Mouse (Mus musculus) mature B cell (primary cell): ENCODE results near the gene Mrps17.
"Not testable (repeated sequence)": the region's sequence is repeated elsewhere in the genome, so short reads cannot be mapped to it uniquely, and the experiment has no call there.

Source experiments
- in situ Hi-C: fragments of 300-500 bp; cut with MboI; formaldehyde crosslinking; loops from 2 replicates; pipeline ENCODE4 v1.14.3; 2019

The Mrps17 gene

GRCm38 (mm10) chr5:129715326-129715861, at the start of gene Mrps17:
Gene Mrps17 (plus strand): TSS chr5:129715497.
- in situ Hi-C loops: no loop called here

DNA sequence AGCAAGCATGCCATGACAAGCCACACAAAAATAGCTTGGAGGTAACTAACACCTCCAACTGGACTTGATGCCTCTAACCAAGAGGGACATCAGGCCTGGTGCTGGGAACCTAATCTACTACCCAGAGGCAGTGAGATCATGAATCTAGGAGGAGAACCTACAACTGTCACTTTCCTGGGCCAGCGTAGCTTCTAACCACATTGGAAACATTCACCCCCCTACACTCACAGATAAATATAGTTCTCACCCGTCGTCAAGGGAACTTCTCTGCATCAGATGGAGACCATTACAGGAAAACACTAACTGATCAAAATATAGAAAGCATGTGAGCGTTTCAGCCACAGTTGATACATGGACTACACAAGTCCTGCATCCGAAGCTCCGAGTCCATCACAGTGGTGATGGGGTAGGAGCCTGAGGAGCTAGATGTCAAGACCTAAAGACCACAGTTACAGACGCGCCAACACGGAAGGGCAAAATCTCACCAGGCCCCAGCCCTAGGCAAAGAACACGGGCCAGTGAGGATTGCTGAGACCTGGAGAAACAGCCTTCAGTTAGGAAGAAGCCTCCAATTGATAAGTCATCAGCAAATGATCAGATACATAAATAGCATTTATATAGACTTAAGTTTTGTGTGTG, 48.9 kb upstream of the Mrps17 start:
- in situ Hi-C loops: no loop called here

DNA sequence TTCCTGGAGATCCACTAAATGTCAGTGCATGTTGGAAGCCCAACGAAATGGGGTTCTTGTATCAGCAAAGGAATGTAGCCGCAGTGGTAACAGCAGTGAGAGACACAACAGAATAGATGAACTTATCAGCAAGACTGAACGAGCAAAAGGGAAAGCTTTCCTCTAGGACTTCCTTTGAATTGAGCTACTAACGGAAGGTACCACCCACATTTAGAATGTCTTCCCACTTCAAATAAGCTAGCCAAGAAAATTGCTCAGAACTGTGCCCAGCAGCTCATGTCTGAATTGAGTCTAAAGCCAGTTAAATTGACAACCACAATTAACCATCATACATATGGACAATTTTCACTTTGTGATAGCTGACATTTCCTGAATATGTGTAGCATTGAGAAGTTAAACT, 47.4 kb upstream of the Mrps17 start:
- in situ Hi-C loops: no loop called here

DNA sequence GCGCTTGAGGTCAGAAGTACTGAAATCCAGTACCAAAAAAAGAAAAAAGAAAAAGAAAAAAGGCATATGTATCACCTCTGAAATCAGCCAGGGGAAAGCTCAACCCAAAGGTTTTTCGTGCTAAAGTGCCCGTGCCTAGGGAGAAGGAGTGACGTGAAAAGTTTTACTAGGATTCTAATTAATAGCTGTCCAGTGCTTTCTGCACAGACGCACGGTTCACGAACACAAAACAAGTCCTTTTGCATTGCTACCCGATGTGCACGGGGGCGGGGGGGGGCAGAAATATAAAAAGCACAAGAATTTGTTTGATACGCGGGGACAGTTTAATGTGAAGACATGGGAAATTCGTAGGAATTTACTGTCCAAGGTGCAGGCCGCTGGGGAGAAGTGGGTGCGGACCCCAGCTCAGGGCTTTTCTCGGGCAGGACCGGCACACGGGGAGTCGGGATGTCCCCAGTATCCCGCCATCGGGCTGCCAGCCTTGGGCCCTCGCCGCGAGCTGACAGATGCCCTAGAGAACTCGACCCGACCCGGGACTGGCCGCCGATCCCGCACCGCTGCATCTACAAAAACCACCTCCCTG, 45.8 kb upstream of the Mrps17 start:
- in situ Hi-C loops: no loop called here

DNA sequence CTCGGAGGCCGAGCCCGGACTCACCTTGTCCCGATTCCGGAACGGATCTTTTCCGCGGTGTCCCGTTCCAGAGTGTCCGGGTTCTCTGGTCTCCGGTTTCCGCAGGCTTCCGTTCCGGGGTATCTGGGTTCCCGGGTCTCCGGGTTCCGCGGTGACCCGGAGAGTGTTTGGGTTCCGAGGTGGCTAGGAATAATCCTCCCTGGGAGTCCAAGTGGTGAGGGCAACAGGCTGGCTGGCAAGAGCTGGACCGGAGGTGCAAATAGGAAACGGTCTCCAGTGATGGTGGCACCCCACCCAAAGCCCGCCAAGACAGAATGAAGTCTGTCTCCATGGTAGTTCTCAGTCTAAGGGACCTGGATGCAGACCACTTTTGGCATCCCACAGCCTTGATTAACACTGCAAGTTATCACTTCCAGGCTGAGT, 45.2 kb upstream of the Mrps17 start, which contains the start of gene Zfp11:
Gene Zfp11 (minus strand): TSS at position 64 of the 423 bp plus-strand sequence.
- in situ Hi-C loops: no loop called here

DNA sequence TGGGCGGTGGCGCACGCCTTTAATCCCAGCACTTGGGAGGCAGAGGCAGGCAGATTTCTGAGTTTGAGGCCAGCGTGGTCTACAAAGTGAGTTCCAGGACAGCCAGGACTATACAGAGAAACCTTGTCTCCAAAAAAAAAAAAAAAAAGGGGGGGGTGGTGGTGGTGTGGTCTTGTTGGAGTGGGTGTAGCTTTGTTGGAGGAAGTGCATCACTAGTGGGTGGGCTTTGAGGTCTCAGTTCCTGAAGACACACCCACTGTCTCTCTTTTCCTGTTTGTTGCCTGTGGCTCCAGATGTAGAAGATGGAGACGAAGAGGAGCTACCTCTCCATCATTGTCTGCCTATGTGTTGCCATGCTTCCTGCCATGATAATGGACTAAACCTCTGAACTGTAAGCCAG, 30.2 kb upstream of the Mrps17 start:
- in situ Hi-C loops: not testable (repeated sequence)

GRCm38 (mm10) chr5:129687621-129688020, 27.7 kb upstream of the Mrps17 start:
- in situ Hi-C loops: no loop called here

DNA sequence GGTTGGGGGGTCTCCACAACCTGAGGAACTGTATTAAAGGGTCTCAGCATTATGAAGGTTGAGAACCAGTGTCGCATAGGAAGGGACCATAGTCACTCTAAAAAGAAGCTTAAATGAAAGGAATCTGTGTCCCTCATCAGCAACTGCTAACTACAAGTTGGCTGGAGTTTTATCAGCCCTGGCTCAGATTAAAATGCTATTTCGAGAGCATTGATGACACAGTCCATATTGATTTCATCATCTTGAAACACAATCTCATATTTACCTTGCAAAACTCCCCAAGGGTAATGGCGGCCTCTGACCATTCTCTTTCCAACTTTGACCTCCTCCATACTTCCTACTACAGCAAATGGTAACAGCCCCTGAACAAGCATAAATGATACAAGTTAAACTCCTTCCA, 24.8 kb upstream of the Mrps17 start:
- in situ Hi-C loops: no loop called here

- in situ Hi-C loops: no loop called here
Observed at GRCm38 (mm10) chr5:129700506-129700905, 14.8 kb upstream of the Mrps17 start.

DNA sequence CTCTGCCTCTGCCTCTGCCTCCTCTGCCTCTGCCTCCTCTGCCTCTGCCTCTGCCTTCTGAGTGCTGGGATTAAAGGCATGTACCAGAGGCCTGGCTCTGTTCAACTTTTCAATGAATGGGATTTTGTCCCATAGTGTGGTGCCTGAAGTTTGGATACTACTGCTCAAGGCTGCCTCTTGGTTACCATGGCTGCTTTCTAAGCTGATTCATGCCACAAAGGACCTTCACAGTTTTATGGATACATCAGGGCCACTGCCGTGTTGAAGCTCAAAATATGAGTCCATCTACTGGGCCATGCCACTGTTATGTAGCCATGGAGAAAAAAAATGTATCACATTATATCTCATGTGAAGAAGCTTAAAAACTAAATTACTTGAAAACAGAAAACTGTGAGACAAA, 13.6 kb upstream of the Mrps17 start:
- in situ Hi-C loops: no loop called here

- in situ Hi-C loops: no loop called here
Observed at GRCm38 (mm10) chr5:129703368-129703767, 11.9 kb upstream of the Mrps17 start.

GRCm38 (mm10) chr5:129708412-129708811, 6.9 kb upstream of the Mrps17 start, which contains the start of gene Sept14:
Gene Sept14 (minus strand): TSS chr5:129708512.
- in situ Hi-C loops: no loop called here

DNA sequence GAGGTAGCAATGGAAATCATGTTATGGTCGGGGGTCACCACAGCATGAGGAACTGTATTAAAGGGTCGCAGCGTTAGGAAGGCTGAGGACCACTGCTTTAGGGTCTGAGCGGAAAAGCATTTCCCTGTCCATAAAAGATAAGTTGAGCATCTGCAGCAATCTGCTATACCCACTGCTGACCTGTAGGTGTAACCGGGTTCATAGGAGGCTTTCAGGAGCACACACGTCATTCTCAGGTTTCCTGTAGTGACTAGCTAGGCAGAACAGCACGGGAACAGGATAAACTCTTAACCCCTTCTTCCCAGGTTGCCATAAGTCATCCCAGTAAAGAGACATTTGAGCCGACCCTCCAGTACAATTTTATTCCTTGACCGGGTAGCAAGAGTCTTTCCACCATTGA, 1.7 kb downstream of the Mrps17 start:
- in situ Hi-C loops: no loop called here

- in situ Hi-C loops: no loop called here
Observed at GRCm38 (mm10) chr5:129720176-129720575, 4.9 kb downstream of the Mrps17 start.

GRCm38 (mm10) chr5:129724268-129724667, 9.0 kb downstream of the Mrps17 start:
- in situ Hi-C loops: no loop called here

- in situ Hi-C loops: no loop called here
Observed at GRCm38 (mm10) chr5:129724834-129725773, 9.8 kb downstream of the Mrps17 start, which contains the start of gene Nipsnap2. Gene Nipsnap2 (plus strand): TSS chr5:129725063.

DNA sequence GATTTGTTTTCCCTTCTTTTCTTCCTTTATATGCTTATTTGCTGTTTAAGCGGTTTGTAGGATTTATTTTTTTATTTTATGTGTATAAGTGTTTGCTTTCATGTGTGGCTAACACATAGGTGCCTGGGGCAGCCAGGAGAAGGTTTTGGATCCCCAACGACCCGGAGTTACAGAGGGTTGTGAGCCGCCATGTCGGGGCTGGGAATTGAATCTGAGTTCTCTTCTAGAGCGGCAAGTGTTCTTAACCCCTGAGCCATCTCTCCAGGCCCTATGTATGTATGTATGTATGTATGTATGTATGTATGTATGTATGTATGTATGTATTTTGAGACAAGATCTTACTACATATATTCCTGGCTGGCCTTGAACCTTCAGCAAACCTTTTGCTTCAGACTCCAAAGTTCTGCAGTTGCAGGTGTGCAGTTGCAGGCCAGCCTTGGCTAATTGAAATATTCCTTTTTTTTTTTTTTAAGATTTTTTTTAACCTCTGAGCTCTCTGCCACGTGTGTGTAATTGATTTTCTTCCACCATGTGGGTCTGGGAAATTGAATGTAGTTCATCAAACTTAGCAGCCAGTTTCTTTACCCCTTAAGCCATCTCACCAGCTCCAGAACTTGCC, 10.6 kb downstream of the Mrps17 start:
- in situ Hi-C loops: no loop called here

DNA sequence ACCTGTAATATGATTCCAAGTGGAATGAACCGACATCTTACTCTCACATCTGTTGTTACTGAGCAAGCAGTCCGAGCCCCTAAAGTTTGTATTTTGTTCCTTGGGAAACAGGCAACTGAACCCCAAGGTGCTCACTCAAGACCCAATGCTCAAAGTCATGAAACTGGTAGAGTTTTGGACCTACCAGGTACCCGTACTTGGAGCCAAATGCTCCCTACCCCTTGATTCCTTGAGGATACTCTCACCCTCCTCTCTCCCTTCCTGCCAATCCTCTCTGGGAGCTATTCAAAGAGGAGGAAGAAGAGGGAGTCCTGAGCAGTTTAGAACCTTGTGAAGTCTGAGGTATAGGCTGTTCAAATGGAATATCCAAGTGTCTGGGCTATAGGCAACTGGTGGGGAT, 11.5 kb downstream of the Mrps17 start:
- in situ Hi-C loops: no loop called here

- in situ Hi-C loops: no loop called here
Observed at GRCm38 (mm10) chr5:129729286-129729685, 14.0 kb downstream of the Mrps17 start.

- in situ Hi-C loops: no loop called here
Observed at GRCm38 (mm10) chr5:129730344-129730743, 15.0 kb downstream of the Mrps17 start.

DNA sequence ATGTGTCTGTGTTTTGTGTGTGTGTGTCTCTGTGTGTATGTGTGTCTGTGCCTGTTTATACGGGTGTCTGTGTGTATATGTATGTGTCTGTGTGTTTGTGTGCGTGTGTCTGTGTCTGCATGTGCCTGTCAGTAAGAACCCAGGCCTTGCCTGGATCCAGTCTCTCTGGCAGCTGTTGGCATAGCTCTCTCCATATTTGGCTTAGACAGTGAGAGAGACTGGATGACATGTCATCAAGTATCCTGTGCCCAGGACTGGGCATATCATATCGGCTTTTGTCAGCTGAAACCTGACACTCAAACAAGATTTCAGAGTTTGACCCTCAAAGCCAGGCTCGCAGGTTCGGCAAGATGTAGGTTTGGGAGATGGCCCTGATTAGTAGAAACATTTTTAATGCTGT, 15.7 kb downstream of the Mrps17 start:
- in situ Hi-C loops: no loop called here

DNA sequence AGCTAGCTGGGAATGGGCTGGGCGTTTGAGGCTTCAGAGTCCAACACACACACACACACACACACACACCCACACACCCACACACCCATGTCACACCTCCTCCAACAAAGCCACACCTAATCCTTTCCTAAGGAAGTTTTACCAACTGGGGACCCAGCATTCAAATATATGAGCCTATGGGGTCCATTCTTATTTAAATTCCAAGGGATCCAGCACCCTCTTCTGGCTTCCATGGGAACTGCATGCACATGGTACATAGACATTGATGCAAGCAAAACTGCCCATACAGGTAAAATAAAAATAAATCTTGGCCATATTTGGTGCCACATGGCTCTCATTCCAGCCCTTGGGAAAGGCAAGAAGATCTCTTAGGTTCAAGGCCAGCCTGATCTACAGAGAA, 25.7 kb downstream of the Mrps17 start:
- in situ Hi-C loops: no loop called here
